8 mouse cellular contexts compared by ENCODE assay signal in the genomic region with DNA sequence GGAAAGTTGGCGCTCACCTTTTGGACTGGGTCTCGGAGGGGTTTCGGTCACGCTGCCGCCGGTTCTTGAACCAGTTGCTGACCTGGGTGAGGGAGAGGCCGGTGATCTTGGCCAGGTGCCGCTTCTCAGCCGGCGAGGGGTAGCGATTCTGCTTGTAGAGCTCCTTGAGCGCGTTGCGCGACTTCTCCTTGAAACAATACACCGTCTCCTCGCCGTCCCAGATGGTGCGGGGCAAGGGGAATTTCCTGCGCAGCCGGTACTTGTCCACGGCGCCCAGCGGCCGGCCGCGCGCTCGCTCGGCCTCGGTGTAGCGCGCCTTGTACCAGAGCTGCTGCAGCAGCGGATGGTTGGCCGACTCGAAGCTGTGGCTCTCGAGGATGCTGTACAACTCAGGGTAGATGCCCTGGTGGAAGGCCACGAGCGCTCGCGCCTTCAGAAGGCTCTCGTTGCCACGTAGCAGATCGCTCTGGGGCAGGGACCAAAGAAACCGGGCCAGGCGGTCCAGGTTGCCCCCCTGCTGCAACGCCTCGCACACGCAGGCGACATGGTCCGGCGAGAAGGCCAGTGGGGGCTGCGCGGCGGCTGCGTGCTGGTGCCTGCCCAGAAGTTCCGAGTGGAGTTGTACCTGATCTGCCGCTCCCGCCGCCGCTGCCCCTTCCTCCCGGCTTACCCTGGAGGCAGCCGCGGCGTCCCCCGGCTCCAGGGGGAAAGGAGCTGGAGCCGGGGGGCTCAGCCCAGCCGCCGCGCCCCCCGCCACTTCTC. TPM values are rescaled to one million over a fixed set of nuclear protein-coding genes. Genes with fewer than 3 reads are reported as not detected.
A peak's percentile ranks its signal among the peaks of the same experiment; 100 is the strongest.
DNase-seq lines count a peak whose midpoint lies in the region; ATAC-seq and TF ChIP-seq lines count a peak whose summit lies in the region.

No protein-coding gene starts in this region.

- H3K79me2 ChIP-seq in macrophage (ENCODE audit: inconsistent target) = no peaks in the 10 kb centered on the region

- peak overlapping the region; percentile 42 for H3K4me3 ChIP-seq in erythroblast, embryonic 14.5 days (replicated peaks)
- peak overlapping the region; percentile 71 for H3K4me3 ChIP-seq in brown adipose tissue, adult 24 weeks (ENCODE audit: insufficient read depth, low read depth, low read length)
- H3K4me3 ChIP-seq in forebrain, embryonic 14.5 days (ENCODE audit: low read depth, low read length) = peak overlapping the region; percentile 66
- H3K4me3 ChIP-seq in hindbrain, embryonic 10.5 days = peak overlapping the region; percentile 85
- H3K4me3 ChIP-seq in left cerebral cortex, adult 2 months = peak overlapping the region; percentile 57
- peak overlapping the region; percentile 27 for H3K4me3 ChIP-seq in macrophage (ENCODE audit: inconsistent target)

- peak overlapping the region; percentile 74 for H3K9ac ChIP-seq in forebrain, embryonic 14.5 days (ENCODE audit: low read length)

- intact Hi-C loops in left cerebral cortex, adult 2 months (cut with DNase I) = loop anchor here (5.0 kb wide), 2 partner anchors 65 to 395 kb away; no protein-coding TSS in a partner anchor

- no peaks in the 10 kb centered on the region for H3K36me3 ChIP-seq in erythroblast, embryonic 14.5 days (ENCODE audit: control insufficient read depth)
- no peaks in the 10 kb centered on the region for H3K36me3 ChIP-seq in forebrain, embryonic 14.5 days (ENCODE audit: control insufficient read depth, insufficient read depth, low read length)
- peaks cover 11% of the 10 kb centered on the region for H3K36me3 ChIP-seq in hindbrain, embryonic 10.5 days
- H3K36me3 ChIP-seq in macrophage (ENCODE audit: inconsistent target) = no peaks in the 10 kb centered on the region

- no peak for ATAC-seq in erythroblast, adult 5-6 weeks (replicated peaks; ENCODE audit: low FRiP score, poor library complexity, severe bottlenecking)
- ATAC-seq in forebrain, embryonic 14.5 days = peak; percentile 64

- peaks cover 3% of the 10 kb centered on the region; the same call in 1 of the 2 replicates for H3K9me3 ChIP-seq in erythroblast, embryonic 14.5 days (ENCODE audit: control insufficient read depth, low read length)
- H3K9me3 ChIP-seq in forebrain, embryonic 14.5 days (replicated peaks; ENCODE audit: control insufficient read depth, low read length) = no peaks in the 10 kb centered on the region
- no peaks in the 10 kb centered on the region for H3K9me3 ChIP-seq in hindbrain, embryonic 10.5 days

- no peak overlapping the region for H3K27ac ChIP-seq in brown adipose tissue, adult 24 weeks (replicated peaks; ENCODE audit: low read depth, low read length)
- H3K27ac ChIP-seq in forebrain, embryonic 14.5 days (ENCODE audit: low read depth, low read length) = no peak overlapping the region
- peak overlapping the region; percentile 92 for H3K27ac ChIP-seq in hindbrain, embryonic 10.5 days
- H3K27ac ChIP-seq in left cerebral cortex, adult 2 months = peak overlapping the region; percentile 25
- H3K27ac ChIP-seq in macrophage = no peak overlapping the region

- no peaks in the 10 kb centered on the region; the same call in 1 of the 2 replicates for H3K4me1 ChIP-seq in erythroblast, embryonic 14.5 days (ENCODE audit: control insufficient read depth)
- peaks cover 4% of the 10 kb centered on the region; the same call in 1 of the 2 replicates for H3K4me1 ChIP-seq in brown adipose tissue, adult 24 weeks (ENCODE audit: control insufficient read depth, insufficient read depth, insufficient read length, low read length)
- H3K4me1 ChIP-seq in forebrain, embryonic 14.5 days (ENCODE audit: control insufficient read depth, insufficient read depth, low read length) = peaks cover 12% of the 10 kb centered on the region
- peaks cover 32% of the 10 kb centered on the region for H3K4me1 ChIP-seq in hindbrain, embryonic 10.5 days (replicated peaks)

- no peak; the same call in 1 of the 2 replicates for TF ChIP-seq CTCF in left cerebral cortex, adult 2 months (IDR thresholded peaks at IDR 0.05)

- H3K27me3 ChIP-seq in erythroblast, embryonic 14.5 days (ENCODE audit: control insufficient read depth) = peaks cover 79% of the 10 kb centered on the region
- H3K27me3 ChIP-seq in forebrain, embryonic 14.5 days (replicated peaks; ENCODE audit: control insufficient read depth, insufficient read depth, low read length) = peaks cover 14% of the 10 kb centered on the region
- H3K27me3 ChIP-seq in hindbrain, embryonic 10.5 days (ENCODE audit: insufficient read depth, poor library complexity, severe bottlenecking) = peaks cover 27% of the 10 kb centered on the region

- peak; percentile 58 for DNase-seq in forebrain, embryonic 14.5 days (ENCODE audit: low spot score)
- peak; percentile 71 for DNase-seq in hindbrain, embryonic 10.5 days (ENCODE audit: low spot score)
- peak in 1 of 2 experiments; percentile 34 for DNase-seq in left cerebral cortex, adult 2 months (ENCODE audit: extremely low spot score in 1 of 2, low spot score in 2 of 2)
- DNase-seq in right cerebral cortex, postnatal 4 days = peak; percentile 20

- H3K4me2 ChIP-seq in forebrain, embryonic 14.5 days (ENCODE audit: low read length) = peak overlapping the region; percentile 98

- under 1% methylated on average over 64 of the region's 71 CpGs for WGBS in forebrain, embryonic 14.5 days
- WGBS in hindbrain, embryonic 10.5 days = under 1% methylated on average over 71 of the region's 71 CpGs
- WGBS in macrophage (ENCODE audit: missing documents) = 1% methylated on average over 54 of the region's 71 CpGs

RNA-seq across cellular contexts. Expression of a gene that starts 0.7 kb away (rescaled TPM):
- under 0.01 TPM in 1 of 2 replicates, not detected in the other for polyA plus RNA-seq in erythroblast, embryonic 14.5 days (2012)
- not detected in 2 replicates for total RNA-seq in erythroblast, adult 5-6 weeks (2015; ENCODE audit: low replicate concordance)
- not detected in 2 replicates for total RNA-seq in erythroblast, adult 5-6 weeks (2017; ENCODE audit: low replicate concordance)
- polyA plus RNA-seq in brown adipose tissue, adult 24 weeks (2012; ENCODE audit: insufficient read depth, insufficient read length, missing spikeins) = 0.79 and 0.92 TPM in 2 replicates
- 0.39 and 0.43 TPM in 2 replicates for polyA plus RNA-seq in forebrain, embryonic 14.5 days (2014; fragmentation: Nextera tagmentation; extraction: Ambion mirVana)
- 5.0 and 8.6 TPM in 2 replicates for polyA plus RNA-seq in hindbrain, embryonic 10.5 days (2016; fragmentation: Nextera tagmentation; extraction: Ambion mirVana)
- 1 to 10 TPM; 2.4 to 2.7 TPM for total RNA-seq in left cerebral cortex, adult 2 months (2021)
- total RNA-seq in macrophage (2018; cell fraction: chromatin; rRNA removed) = under 1 TPM in 1 of 26 experiments, not detected in 25; 0.70 TPM
- total RNA-seq in macrophage (2018; cell fraction: cytosol; rRNA removed) = under 1 TPM in 2 of 26 experiments, not detected in 24; under 0.01 to 0.03 TPM
- under 1 TPM in 1 of 26 experiments, not detected in 25; 0.10 TPM for total RNA-seq in macrophage (2018; cell fraction: nucleus; rRNA removed)
- polyA plus RNA-seq in macrophage (2018) = not detected in 3 replicates

RNA-seq across cellular contexts. Expression of a gene that starts 11.0 kb away (rescaled TPM):
- 0.11 and 0.35 TPM in 2 replicates for polyA plus RNA-seq in erythroblast, embryonic 14.5 days (2012)
- total RNA-seq in erythroblast, adult 5-6 weeks (2015; ENCODE audit: low replicate concordance) = 7.7 and 8.4 TPM in 2 replicates
- 3.9 and 6.0 TPM in 2 replicates for total RNA-seq in erythroblast, adult 5-6 weeks (2017; ENCODE audit: low replicate concordance)
- polyA plus RNA-seq in brown adipose tissue, adult 24 weeks (2012; ENCODE audit: insufficient read depth, insufficient read length, missing spikeins) = 20.6 and 25.7 TPM in 2 replicates
- polyA plus RNA-seq in forebrain, embryonic 14.5 days (2014; fragmentation: Nextera tagmentation; extraction: Ambion mirVana) = 24.5 and 26.7 TPM in 2 replicates
- polyA plus RNA-seq in hindbrain, embryonic 10.5 days (2016; fragmentation: Nextera tagmentation; extraction: Ambion mirVana) = 29.1 and 36.3 TPM in 2 replicates
- 10 to 100 TPM; 19.3 to 24.5 TPM for total RNA-seq in left cerebral cortex, adult 2 months (2021)
- total RNA-seq in macrophage (2018; cell fraction: chromatin; rRNA removed) = 10 to 100 TPM in 25 of 26 experiments, 1 to 10 TPM in 1; 7.6 to 32.7 (median 23.7) TPM
- total RNA-seq in macrophage (2018; cell fraction: cytosol; rRNA removed) = 10 to 100 TPM in 18 of 26 experiments, 1 to 10 TPM in 8; 6.5 to 13.5 (median 10.9) TPM
- total RNA-seq in macrophage (2018; cell fraction: nucleus; rRNA removed) = 10 to 100 TPM in 20 of 26 experiments, 1 to 10 TPM in 6; 5.5 to 26.3 (median 13.9) TPM
- polyA plus RNA-seq in macrophage (2018) = 9.9 to 13.5 TPM (median 12.3 TPM) in 3 replicates

RNA-seq across cellular contexts. Expression of a gene that starts 58.8 kb away (rescaled TPM):
- polyA plus RNA-seq in erythroblast, embryonic 14.5 days (2012) = not detected in 2 replicates
- not detected in 2 replicates for total RNA-seq in erythroblast, adult 5-6 weeks (2015; ENCODE audit: low replicate concordance)
- total RNA-seq in erythroblast, adult 5-6 weeks (2017; ENCODE audit: low replicate concordance) = not detected in 2 replicates
- 14.0 and 20.7 TPM in 2 replicates for polyA plus RNA-seq in brown adipose tissue, adult 24 weeks (2012; ENCODE audit: insufficient read depth, insufficient read length, missing spikeins)
- polyA plus RNA-seq in forebrain, embryonic 14.5 days (2014; fragmentation: Nextera tagmentation; extraction: Ambion mirVana) = 0.36 and 0.52 TPM in 2 replicates
- polyA plus RNA-seq in hindbrain, embryonic 10.5 days (2016; fragmentation: Nextera tagmentation; extraction: Ambion mirVana) = 21.1 and 33.5 TPM in 2 replicates
- under 1 TPM in 1 of 2 experiments, not detected in 1; 0.14 TPM for total RNA-seq in left cerebral cortex, adult 2 months (2021)
- 1 to 10 TPM in 5 of 26 experiments, under 1 TPM in 3, not detected in 18; 0.22 to 8.0 (median 2.8) TPM for total RNA-seq in macrophage (2018; cell fraction: chromatin; rRNA removed)
- 1 to 10 TPM in 2 of 26 experiments, under 1 TPM in 22, not detected in 2; 0.03 to 3.8 (median 0.14) TPM for total RNA-seq in macrophage (2018; cell fraction: cytosol; rRNA removed)
- total RNA-seq in macrophage (2018; cell fraction: nucleus; rRNA removed) = 10 to 100 TPM in 1 of 26 experiments, 1 to 10 TPM in 4, under 1 TPM in 8, not detected in 13; 0.14 to 11.5 (median 0.75) TPM
- polyA plus RNA-seq in macrophage (2018) = 0.09 TPM in 1 of 3 replicates, not detected in the others

Comparison
In these comparisons a context has a peak if more than half of its experiments do, and no peak if none do; other contexts are left out.
1. H3K4me3 ChIP-seq: peak in every context shown above with its lines; median percentile 85 in hindbrain, embryonic 10.5 days; 71 in brown adipose tissue, adult 24 weeks; 66 in forebrain, embryonic 14.5 days; 57 in left cerebral cortex, adult 2 months; 42 in erythroblast, embryonic 14.5 days; 27 in macrophage.
2. H3K27ac ChIP-seq: peak in hindbrain, embryonic 10.5 days (single experiment) and left cerebral cortex, adult 2 months (single experiment); none in brown adipose tissue, adult 24 weeks (single experiment), forebrain, embryonic 14.5 days (single experiment) and macrophage (single experiment).